Mouse (Mus musculus) heart, postnatal 14 days (tissue): ENCODE measurements around the gene Pomp. TPM values are rescaled to one million over a fixed set of nuclear protein-coding genes. Genes with fewer than 3 reads are reported as not detected.

Experiments
- DNase-seq, 2 experiments: peaks; one replicate each; pipeline ENCODE4 v3.0.0; 2021 to 2022
- intact Hi-C: fragments of 180-260 bp; cut with DNase I; formaldehyde crosslinking; loops from one replicate; pipeline ENCODE4 v1.15.1; 2025
- long read RNA-seq, 2 experiments: library from polyadenylated mRNA; stranded (forward); transcript quantifications; one replicate each; pipeline ENCODE4 v2.0.0; 2021
- total RNA-seq, 2 experiments: library from RNA; stranded (reverse); gene quantifications; 2 replicates each; pipeline ENCODE4 v1.2.3; 2021

Pomp gene
- 100 to 1,000 TPM; 114 to 129 TPM for total RNA-seq
- long read RNA-seq, experiment 1, transcript Pomp-201 (6 exons, 1,579 nt): major isoform, 117 of 129 reads
- long read RNA-seq, experiment 1, partial matches to known transcripts: 10 of 129 reads
- long read RNA-seq, experiment 1, other reads (novel, unspliced or antisense): 2 of 129 reads
- long read RNA-seq, experiment 2, transcript Pomp-201 (6 exons, 1,579 nt): major isoform, 91 of 98 reads
- long read RNA-seq, experiment 2, partial matches to known transcripts: 7 of 98 reads
- long read RNA-seq, experiment 2, other reads (novel, unspliced or antisense): 0 of 98 reads

DNA sequence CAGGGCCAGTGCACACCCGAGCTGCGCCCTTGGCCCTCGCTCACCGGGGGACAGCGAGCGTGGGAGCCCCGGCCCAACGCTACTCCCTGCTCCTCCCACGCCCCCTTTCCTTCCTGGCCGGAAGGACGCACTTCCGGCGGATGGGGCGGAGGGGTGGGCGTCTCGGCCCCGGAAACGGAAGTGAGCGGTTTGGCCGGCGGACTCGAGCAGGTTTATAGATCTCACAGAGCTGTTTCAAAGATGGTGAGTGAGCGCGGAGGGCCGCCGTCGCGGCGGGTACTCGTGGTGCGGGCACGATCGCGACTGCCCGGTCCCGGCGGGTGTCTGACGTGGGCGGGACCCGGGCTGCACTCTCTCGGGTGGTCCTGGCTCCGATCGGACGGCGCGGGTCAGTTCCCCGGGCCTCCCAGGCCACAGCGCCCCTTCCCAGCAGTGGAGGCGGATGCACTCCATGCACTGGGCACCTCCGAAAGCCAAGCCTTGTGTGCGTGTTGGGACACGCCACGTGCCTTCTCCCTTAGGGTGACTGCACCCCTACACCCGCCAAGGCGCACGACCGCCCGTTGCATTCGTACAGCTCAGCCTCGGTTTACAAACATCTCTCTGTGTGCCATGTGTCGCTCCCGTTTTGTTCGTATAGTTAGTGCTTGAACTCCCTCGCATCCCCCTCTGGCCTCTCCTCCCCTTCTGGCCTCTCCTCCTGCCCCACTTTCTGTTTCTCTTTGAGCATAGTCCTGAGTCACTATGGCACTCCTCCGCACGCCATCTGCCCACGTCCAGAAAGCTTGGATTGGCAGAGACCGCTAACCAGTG is at the start of gene Pomp:
TSS of gene Pomp (plus strand) at position 13 of the 813 bp plus-strand sequence.
- peak; percentile 90 to 93 for DNase-seq
- intact Hi-C loops: no loop called here

DNA sequence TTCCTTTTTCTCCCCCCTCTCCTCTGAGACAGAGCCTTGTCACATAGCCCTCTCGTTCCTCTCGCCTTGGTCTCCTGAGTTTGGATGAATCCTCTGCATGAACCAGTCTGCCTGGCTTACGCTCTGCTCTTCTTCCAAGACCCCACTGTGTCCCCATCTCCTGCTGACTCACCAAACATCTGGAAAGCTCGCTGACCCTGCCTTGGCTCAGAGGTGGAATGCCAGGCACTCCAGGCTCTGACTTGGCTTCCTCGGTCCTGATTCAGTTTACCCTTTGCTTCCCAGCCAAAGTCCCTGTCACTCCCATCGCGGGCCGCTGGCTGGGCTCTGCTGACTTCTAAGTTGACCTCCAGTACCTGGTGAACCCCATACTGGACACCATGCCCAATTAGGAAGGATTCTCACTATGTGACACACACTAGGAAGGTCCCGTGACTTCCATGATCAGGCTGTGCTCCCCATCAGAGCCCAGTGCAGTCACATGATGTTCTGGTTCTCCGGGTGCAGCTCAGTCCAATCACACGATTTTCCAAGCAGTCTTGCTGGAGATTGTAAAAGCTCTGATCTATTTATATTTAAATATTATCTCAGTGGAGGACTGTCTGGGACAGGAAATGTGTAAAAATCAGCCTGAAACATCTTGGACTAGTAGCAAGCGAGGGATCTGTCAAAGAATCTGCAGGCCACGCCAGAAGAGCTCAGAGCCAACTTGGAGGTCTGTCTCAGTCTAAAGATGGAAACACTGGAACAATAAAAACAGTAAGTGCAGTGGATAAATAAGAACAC is 47.8 kb upstream of the Pomp start:
- peak; percentile 27 to 34 for DNase-seq
- intact Hi-C loops: no loop called here

DNA sequence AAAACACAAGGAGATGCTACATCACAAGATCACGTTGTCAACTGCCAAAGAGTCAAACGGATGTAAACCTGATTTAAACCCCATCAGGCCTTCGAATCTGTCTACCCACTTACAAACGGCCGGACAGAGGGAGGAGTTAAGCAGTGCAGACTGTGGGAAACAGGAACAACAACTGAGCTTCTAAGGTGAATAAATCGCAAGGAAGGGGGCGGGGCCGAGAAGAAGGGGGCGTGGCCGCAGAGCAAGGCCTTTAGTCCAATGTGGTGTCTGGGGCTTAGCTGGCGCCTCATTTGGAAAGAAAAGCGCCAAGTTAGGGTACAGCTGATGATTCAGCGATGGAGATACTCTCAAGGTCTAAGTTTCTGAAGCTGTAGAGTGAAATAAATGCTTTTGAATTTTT is 45.3 kb upstream of the Pomp start:
- no peak for DNase-seq
- intact Hi-C loops: no loop called here

DNA sequence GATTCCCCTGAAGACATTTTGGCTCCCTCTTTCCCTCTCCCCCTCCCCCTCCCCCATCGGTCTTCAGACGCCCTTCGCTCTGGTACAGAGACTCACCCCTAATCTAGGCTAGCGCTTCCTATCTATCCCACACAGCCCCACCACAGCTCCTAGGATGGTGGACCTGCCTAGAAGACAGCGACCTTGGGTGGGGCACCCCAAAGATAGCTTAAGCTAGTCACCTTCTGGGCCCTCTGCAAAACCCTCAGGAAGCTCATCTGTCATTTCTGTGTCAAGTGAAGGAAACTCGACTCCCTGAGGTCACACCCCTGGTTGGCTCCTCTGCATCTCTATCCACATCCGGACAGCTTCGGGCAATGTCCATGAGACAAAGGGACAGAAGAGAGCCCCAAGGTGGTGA is 44.7 kb upstream of the Pomp start:
- intact Hi-C loops: no loop called here
- no peak for DNase-seq

DNA sequence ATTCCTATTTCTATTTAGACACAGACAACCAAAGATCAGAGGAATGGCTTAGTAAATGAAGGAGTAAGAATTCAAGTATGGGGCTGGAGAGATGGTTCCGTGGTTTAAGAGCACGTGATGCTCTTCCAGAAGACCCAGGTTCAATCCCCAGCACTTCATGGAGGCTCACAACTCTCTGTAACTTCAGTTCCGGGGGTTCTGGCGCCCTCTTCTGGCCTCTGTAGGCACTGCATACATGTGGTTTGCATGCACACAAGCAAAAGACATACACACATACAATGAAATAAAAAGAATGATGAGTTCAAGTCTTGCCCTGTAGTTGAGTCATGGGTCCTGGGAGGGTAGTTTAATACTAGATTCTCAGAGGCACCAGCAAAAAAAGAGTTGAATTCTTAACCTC is 43.8 kb upstream of the Pomp start:
- DNase-seq: no peak
- intact Hi-C loops: no loop called here

DNA sequence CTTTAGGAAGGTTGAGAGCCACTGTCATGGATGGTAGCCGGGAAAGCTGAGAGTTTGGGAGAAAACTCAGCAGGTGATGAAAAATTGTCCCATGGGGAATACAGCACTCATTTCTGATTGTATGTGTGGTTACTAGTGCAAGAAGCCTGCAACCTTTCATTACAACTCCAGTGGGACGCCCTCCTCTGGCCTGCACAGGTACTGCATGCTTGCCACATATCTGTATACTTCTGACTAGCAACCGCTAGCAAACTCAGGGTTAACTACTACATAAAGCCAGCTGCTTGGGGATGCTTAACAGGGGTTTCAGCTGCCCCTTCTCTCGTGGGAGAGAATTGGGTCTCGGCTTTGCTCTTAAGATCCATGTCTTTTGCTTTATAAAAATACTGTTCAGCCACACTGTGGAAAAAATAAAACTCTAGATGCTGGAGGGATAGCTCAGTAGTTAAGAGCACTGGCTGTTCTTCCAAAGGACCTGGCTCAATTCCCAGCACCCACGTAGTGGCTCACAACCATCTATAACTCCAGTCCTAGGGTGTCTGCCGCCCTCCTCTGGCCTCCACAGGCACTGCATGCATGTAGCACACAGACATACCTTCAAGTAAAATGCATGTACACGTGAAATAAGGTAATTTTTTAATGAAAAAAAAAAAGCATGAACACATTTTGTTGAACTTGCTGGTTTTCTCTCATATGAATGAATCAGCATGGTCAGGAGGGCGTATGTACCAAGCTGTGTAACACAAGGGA is 42.3 kb upstream of the Pomp start:
- intact Hi-C loops: no loop called here
- DNase-seq: no peak

DNA sequence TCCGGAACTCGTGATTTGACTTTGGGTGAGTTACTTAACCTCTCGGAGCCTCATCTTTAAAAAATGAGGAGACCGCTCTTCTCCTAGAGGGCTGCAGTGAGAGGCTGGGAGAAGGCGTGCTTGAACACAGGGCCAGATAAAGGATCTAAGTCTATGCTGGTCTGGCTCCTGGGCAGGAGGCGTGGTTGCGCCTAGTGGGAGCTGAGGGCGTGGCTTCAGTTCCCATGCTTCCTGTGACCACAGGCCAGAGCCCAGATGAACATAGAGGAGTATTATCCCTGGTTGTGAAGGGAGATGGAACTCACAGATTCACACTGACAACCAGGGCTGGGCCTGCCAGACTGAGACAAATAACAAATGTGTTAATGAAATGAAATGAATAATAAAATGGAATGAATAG is 41.4 kb upstream of the Pomp start:
- intact Hi-C loops: no loop called here
- DNase-seq: no peak

DNA sequence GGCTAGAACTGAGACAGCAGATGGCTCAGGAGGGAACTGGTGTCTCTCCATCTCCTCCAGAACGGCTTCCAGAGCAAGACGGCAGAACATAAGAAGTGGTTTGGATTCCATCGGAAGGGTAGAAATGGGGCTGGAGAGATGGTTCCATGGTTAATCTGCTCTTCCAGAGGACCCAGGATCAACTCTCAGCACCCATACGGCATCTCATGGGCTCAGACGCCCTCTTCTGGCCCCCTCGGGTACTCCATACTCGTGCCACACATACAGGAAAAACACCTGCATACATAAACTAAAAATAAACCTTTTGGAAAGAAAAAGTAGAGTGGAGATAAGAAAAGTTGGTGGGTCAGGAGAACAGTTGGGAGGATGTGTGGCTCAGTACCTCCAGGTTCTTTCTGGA is 40.4 kb upstream of the Pomp start:
- intact Hi-C loops: no loop called here

DNA sequence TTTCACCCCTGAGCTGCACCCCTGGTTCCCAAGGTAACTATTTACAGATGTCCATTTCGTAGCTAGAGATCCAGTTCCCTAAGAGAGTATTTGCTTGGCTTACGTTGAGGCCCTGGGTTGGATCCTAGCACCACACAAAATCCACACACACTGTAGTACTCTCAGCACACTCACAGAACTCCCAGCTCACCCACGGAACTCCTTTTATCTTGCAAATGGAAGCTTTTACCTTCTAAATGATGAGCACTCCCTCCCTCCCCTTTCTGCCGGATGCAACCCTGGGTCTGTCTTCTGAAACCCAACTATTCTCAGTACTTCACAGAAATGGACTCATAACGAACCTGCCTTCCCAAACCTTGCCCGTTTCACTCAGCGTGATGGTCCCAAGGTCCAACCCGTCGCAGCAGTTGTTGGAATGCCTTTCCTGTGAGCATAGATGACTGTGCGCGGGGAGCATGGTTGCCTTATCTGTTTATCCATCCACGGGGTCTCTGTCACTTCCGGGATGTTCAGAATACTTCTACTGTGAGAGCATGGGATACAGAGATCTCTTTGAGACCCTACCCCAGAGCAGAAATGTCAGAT is 36.1 kb upstream of the Pomp start:
- no peak for DNase-seq
- intact Hi-C loops: no loop called here

More for the DNA sequence above, 40.4 kb upstream of the Pomp start:
- no peak for DNase-seq

DNA sequence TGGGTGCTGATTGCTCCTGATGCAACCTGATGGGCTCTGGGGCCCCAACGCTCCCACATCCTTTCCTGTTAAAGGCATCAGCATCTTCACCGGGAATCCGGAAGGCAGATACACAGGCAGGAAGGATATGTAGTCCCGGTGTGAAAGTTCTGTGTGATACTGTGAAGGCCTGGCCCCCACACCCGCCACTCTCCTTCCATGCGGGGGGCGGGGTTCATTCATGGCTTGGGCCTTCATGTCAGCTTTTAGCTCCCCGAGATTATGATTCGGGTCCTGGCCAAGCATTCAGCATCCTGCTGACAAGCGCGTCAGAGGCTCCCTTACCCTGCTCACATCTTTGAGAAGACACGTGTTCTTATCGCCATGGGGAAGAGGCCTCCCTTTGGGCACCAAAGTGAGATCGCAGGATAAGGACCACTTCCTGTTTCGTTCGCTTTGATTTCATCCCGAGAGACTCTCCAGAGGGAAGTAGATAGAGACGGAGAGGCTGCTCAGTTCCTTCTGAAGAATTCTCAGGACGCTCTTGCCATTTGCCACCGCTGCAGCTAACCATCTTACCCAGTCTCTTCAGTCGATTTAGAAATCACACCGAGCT is 34.8 kb upstream of the Pomp start:
- intact Hi-C loops: no loop called here
- peak; percentile 18 to 24 for DNase-seq

DNA sequence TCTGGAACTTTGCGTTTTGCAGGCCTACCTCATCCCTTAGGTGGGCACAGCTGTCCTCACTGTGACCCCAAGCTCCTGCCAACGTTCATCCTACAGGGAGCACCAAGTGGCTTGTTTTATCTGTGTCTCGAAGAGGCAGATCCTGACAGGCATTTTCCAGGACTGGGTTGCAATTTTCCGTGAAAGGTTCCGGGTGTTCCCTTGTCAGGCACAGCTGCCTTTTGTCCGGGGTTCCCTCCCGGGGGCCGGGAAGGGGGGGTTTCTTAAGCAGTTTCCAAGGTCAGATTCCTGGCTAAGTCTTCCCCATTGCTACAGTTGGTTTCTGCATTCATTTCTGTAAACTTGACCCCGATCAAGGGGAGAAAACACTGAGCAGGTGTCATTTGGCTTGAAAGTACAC is 34.2 kb upstream of the Pomp start:
- peak; percentile 29 to 42 for DNase-seq
- intact Hi-C loops: no loop called here

DNA sequence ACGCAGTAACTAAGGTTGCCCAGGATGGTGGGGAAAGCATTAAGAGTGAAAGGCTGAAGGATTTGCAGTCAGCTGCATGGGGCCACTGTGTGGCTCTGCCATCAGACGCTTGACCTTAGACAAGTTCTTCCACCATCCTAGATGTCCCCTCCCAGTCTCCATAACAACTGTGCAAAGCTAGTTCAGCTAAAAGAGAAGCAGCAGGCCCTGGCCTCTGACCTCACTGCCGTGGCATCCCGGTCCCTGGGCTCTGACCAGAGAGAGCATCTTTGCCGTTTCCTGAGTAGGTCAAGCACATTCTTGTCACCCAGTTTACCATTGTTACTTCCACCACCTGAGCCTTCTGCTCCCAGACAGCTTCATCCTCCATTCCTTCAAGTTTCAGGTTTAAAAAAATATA is 33.7 kb upstream of the Pomp start:
- intact Hi-C loops: no loop called here
- DNase-seq: no peak

DNA sequence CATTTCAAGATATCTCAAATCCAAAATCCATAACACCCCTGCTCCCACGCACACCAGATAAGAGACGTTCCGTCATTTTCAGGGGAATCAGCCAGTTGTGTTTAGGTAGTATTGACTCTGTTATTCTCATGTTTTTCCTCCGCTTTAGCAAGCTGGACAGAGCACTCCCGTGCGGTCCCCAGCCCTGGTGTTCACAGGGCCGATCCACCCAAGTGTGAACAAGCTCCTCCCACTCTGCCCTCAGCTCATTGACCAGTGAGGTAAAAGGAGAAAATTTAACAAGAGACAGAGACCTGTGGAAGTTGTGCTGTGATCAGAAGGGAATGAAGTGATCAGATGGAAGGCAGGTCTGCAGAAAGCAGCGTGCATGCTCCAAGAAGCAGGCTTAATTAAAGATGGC is 31.4 kb upstream of the Pomp start:
- no peak for DNase-seq
- intact Hi-C loops: no loop called here

DNA sequence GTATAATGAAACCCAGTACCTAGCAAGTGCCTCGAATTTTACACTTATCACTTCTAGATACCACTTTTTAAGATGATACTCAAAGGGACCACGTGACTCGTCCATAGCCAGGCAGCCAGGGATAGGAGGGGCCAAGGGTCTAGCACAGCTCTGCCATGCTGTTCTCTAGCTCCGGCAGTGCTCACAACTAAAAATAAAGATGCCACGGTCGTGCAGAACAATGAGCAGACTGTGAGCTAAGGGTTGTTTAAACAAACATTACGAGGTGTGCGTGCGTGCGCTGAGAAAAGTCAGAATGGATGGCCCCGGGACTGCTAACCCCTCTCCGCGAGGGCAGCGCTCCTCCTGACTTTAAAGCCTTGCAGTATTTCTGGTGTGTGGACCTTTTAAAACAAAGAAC is 27.4 kb upstream of the Pomp start:
- intact Hi-C loops: no loop called here
- DNase-seq: no peak

DNA sequence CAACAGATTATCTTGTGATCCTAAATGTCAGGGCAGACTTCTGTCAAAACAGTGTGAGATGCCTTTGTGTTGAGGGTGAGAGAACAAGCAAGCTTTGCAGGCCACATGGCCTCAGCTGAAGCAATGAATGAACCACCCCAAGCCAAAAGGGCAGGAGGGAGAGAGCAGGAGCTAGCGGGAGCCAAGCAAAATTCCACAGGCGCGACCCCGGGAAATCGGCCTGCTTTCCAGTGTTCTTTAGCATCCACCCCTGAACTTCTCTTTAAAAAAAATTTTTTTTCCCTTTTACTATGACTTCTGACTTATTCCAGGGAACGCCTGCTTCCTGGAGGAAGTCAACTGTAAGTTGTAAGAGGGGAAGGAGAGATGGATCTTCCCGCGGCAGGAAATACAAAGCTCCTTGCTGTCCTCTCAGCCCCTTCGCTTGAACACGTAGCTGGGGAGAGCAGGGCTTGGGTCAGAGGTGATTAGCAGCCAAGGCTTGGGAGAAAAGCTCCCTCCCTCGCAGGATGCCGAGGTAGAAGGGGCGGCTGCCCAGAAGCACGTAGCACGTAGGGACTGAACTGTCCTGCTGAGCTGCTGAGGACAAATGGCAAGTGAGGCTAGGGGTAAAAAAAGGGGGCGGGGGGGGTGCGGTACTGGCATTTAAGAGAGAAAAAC is 25.3 kb upstream of the Pomp start:
- no peak for DNase-seq
- intact Hi-C loops: no loop called here

DNA sequence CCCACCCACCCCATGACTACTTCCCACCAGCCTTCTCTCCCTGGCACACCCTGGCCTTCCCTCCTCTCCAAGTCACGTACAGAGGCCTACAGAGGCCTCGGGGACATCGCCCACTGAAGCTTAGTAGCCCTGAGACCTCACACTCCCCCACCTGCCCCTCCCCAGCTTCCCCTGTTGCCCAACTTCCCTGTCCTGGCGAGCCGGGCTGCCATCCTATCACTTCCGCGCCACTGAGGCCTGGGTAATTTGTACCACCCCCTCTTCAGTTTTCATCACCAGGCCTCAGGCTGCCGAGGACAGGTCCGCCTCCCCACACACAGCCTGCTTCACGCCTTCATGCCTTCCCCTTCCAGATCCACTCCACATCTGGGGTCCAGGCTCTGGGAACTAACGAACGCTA is 20.8 kb upstream of the Pomp start:
- no peak for DNase-seq
- intact Hi-C loops: no loop called here

DNA sequence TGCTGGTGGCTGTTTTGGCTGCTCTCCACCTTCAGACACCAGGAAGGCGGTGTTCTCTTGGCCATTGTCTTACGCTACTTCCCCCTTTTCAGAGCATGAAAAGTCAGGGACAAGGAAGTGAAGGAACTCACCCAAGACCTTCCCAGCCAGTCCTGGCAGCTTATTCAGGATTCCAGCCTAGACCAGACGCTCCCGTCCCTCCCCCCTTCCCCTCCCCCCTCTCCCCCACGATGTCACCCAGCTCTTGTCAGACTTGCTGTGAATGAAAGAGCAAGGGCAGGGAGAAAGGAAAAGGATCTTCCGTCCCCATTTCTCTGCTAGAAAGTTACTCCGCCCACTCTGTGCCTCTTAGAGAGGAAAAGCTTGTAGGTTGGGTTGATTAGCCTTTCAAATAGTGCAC is 16.9 kb upstream of the Pomp start:
- DNase-seq: no peak
- intact Hi-C loops: no loop called here

DNA sequence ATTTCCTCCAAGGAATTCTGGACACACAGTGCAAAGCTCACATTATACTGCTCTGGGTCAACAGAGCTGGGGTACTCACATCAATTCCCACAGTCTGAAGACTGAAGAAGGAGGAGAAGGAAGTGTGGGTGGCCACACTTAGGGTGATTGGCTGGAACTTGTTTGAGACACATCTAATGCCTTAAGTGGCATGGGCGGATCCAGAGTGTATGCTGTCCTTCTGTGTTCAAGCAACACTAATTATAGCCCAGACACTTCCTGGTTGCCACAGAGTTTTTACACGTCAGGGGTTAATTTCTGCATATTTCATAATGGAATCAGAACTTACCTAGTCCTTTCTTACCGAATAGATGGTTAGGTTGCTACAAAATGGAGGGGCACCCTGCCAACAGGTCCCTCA is 14.9 kb upstream of the Pomp start:
- DNase-seq: no peak
- intact Hi-C loops: loop anchor here (5.0 kb wide), 1 partner anchor 263 kb away; no protein-coding TSS in a partner anchor

DNA sequence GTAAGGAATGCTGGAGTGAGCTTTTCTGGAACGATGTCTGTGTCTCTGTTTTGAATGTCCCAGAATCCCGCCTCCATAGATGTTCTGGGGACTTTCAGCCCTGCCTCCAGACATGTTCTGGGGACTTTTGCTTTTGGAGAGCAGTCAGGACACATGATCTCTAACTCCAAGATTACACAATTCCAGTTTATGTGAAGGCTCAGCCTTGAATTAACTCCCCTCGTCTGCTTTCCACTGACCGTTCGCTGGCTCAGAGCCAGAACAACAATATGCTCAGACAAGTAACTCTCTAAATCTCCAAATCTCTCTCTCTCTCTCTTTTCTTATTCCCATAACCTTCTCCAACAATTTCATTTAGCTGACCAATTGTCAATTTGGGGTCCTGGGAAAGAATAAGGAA is 12.9 kb upstream of the Pomp start:
- intact Hi-C loops: loop anchor here (5.0 kb wide), 1 partner anchor 265 kb away; no protein-coding TSS in a partner anchor
- DNase-seq: no peak
